Mouse (Mus musculus) stomach, embryonic 16.5 days (tissue): ENCODE data around the gene Mcm2. TPM values are rescaled to one million over a fixed set of nuclear protein-coding genes. Genes with fewer than 3 reads are reported as not detected.

Experiments used
- ATAC-seq: fragments of 200-750 bp; cut with Nextera tagmentation; 2 replicates; pipeline ENCODE4 v1.8.0; 2017; ENCODE audit warnings: moderate number of reproducible peaks, moderate TSS enrichment; ENCODE audit not compliant: insufficient read depth, low FRiP score
- H3K27ac ChIP-seq: fragments of 300-500 bp; sonication (generic); 2 replicates; pipeline ENCODE4 v1.5.1; 2014; ENCODE audit warnings: low read length
- H3K27me3 ChIP-seq: fragments of 300-500 bp; sonication (generic); 2 replicates; pipeline ENCODE4 v1.6.1; 2014; ENCODE audit warnings: low read length, control low read depth, mixed read lengths; ENCODE audit not compliant: control insufficient read depth, insufficient read depth
- H3K36me3 ChIP-seq: fragments of 300-500 bp; sonication (generic); 2 replicates; pipeline ENCODE4 v1.6.1; 2014; ENCODE audit warnings: low read length; ENCODE audit not compliant: control insufficient read depth, insufficient read depth
- H3K4me1 ChIP-seq: fragments of 300-500 bp; sonication (generic); 2 replicates; pipeline ENCODE4 v1.6.1; 2014; ENCODE audit warnings: low read length, control low read depth, mixed read lengths; ENCODE audit not compliant: control insufficient read depth, insufficient read depth
- H3K4me2 ChIP-seq: fragments of 300-500 bp; sonication (generic); 2 replicates; pipeline ENCODE4 v1.6.1; 2014; ENCODE audit warnings: low read depth, low read length, mixed read lengths
- H3K4me3 ChIP-seq: fragments of 300-500 bp; sonication (generic); replicated peaks from 2 replicates; pipeline ENCODE4 v1.5.1; 2014; ENCODE audit warnings: mild to moderate bottlenecking, low read length
- H3K9ac ChIP-seq: fragments of 300-500 bp; sonication (generic); 2 replicates; pipeline ENCODE4 v1.6.1; 2014; ENCODE audit warnings: low read length
- H3K9me3 ChIP-seq: fragments of 300-500 bp; sonication (generic); replicated peaks from 2 replicates; pipeline ENCODE4 v1.6.1; 2016; ENCODE audit warnings: low read length, control low read depth; ENCODE audit not compliant: control insufficient read depth
- WGBS: fragments of 180-500 bp; shearing (Covaris S2); extraction: QIAGEN DNeasy Blood & Tissue Kit; methylation state at CpG from one replicate; pipeline ENCODE4 v1.1.7; 2014; 5-methylcytosine and 5-hydroxymethylcytosine counted together
- polyA plus RNA-seq: library from polyadenylated mRNA; unstranded; fragments of >200 nt; fragmentation: Nextera tagmentation; extraction: Ambion mirVana; gene quantifications from 2 replicates; pipeline ENCODE4 v1.2.1, GENCODE M21; 2015

Gene Mcm2
- polyA plus RNA-seq, 1 experiment from 2014 or later = 98.4 TPM

DNA sequence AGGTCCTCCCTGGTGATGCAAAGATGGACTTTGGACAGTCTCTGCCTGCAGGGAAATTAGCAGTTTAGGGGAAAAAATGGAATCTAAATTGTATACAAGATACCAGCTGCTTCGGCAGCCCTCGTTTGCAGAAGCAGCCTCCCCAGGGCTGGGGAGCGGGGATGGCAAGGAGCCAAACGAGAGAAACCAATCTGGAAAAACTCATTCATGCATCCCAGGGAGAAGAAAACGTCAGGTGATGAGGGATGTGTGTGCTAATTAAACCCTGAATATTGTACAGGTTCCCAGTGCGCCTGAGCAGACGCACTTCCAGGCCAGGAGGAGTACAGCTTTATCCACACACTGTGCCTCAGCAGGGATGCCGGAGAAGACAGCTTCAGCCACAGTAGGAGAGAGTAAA lies 27.0 kb downstream of the Mcm2 start:
- H3K27ac ChIP-seq = 0 out of 2 replicates have a peak overlapping the region, but pooled peaks have one; percentile 4
- H3K4me3 ChIP-seq = no peak overlapping the region
- ATAC-seq = no peak
- no peaks in the 10 kb centered on the region for H3K36me3 ChIP-seq
- 27% methylated on average over 8 of the region's 8 CpGs for WGBS
- no peaks in the 10 kb centered on the region for H3K9me3 ChIP-seq
- 0 out of 2 replicates have a peak, but pooled peaks cover 7% of the 10 kb centered on the region for H3K4me1 ChIP-seq
- H3K4me2 ChIP-seq = no peak overlapping the region
- no peak overlapping the region for H3K9ac ChIP-seq
- H3K27me3 ChIP-seq = 0 out of 2 replicates have a peak, but pooled peaks cover 4% of the 10 kb centered on the region

DNA sequence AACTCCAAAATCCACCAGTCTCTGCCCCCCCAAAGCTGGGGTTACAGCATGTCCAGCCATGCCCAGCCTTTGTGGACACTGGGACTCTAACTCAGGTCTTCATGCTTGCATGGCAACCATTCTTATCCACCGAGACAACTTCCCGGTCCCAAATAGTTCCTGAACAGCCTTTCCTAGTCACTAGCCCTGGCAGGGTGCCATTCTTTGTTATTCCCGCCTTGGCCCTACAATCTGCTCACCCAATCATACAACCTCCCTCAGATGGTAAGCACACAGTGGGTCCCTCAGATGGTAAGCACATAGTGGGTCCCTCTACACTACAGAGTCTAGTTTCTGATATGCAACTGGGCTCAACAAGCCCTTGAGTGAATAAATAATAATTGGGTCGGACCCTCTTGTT lies 28.0 kb downstream of the Mcm2 start:
- H3K9ac ChIP-seq = no peak overlapping the region
- no peaks in the 10 kb centered on the region for H3K36me3 ChIP-seq
- 71% methylated on average over 4 of the region's 4 CpGs for WGBS
- 0 out of 2 replicates have a peak, but pooled peaks cover 7% of the 10 kb centered on the region for H3K4me1 ChIP-seq
- H3K27ac ChIP-seq = no peak overlapping the region
- H3K27me3 ChIP-seq = 0 out of 2 replicates have a peak, but pooled peaks cover 4% of the 10 kb centered on the region
- no peak for ATAC-seq
- no peak overlapping the region for H3K4me3 ChIP-seq
- H3K4me2 ChIP-seq = no peak overlapping the region
- no peaks in the 10 kb centered on the region for H3K9me3 ChIP-seq

DNA sequence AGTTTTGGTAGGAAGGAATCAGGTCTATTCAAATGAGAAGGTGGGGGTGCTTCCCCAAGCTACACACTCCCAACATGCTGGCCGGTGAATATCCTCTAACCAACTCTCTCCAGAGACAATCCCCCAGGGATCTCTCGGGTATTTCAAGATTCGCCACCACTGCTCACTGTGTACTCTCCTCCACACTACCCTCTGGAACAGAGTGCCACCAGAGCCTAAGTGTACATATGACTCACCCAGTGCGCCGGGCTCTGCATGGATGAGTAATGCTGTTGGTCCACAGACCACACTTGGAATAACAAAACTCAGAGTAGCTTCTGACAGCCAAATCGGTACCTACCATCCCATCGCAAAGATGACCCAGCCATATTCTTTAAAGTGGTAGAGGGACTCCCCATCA lies 29.1 kb downstream of the Mcm2 start:
- H3K9me3 ChIP-seq = no peaks in the 10 kb centered on the region

DNA sequence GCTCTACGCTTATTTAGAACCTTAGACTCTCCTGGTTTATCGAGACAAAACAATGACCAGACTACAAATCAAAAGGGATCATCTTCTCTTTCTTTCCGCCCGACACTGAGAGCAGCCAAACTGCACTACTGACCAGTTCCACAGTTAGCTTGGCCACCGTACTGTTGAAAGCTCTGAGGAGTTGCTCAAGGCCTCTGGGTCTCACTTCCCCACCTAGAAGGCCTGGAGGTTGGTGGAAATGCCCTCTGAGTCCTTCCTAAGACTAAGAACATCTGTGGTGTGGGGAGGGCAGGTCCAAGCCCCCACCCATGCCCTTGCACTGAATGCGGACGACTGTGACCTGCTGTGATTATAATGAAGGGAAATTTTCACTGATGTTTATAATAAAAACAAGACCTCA lies 32.9 kb downstream of the Mcm2 start:
- Histone ChIP-seq H3K9ac (no peak overlapping the region), H3K4me3 (no peak overlapping the region), H3K36me3 (no peaks in the 10 kb centered on the region), H3K4me1 (no peaks in the 10 kb centered on the region), H3K27ac (no peak overlapping the region), H3K4me2 (no peak overlapping the region), H3K27me3 (no peaks in the 10 kb centered on the region), H3K9me3 (no peaks in the 10 kb centered on the region)
- WGBS = 84% methylated on average over 7 of the region's 7 CpGs
- ATAC-seq = no peak

More for the DNA sequence above, 29.1 kb downstream of the Mcm2 start:
- 0 out of 2 replicates have a peak, but pooled peaks cover 7% of the 10 kb centered on the region for H3K4me1 ChIP-seq
- ATAC-seq = peak; percentile 44; the same call in 1 of the 2 replicates
- WGBS = 73% methylated on average over 7 of the region's 7 CpGs
- H3K36me3 ChIP-seq = no peaks in the 10 kb centered on the region
- H3K4me3 ChIP-seq = no peak overlapping the region
- H3K27ac ChIP-seq = no peak overlapping the region
- no peak overlapping the region for H3K4me2 ChIP-seq
- no peak overlapping the region for H3K9ac ChIP-seq
- H3K27me3 ChIP-seq = 0 out of 2 replicates have a peak, but pooled peaks cover 2% of the 10 kb centered on the region

DNA sequence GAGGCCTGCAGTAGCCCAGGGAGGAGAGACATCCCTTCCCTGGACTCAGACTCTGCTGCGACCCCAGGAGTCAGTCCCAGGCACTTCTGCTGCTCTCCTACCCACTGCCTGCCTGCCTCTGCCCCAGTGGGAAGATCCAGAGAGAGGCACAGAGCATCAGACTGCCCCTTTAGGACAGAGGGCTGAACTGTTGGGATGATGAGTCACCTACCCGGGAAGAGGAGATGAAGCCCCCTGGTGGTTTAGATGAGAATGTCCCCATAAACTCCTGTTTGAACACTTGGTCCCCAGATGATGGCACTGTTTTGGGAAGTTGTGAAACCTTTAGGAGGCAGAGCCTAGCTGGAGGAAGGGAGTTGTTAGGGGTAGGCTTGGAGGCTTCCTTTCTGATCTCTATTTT lies 37.7 kb downstream of the Mcm2 start:
- WGBS = 21% methylated on average over 2 of the region's 2 CpGs

DNA sequence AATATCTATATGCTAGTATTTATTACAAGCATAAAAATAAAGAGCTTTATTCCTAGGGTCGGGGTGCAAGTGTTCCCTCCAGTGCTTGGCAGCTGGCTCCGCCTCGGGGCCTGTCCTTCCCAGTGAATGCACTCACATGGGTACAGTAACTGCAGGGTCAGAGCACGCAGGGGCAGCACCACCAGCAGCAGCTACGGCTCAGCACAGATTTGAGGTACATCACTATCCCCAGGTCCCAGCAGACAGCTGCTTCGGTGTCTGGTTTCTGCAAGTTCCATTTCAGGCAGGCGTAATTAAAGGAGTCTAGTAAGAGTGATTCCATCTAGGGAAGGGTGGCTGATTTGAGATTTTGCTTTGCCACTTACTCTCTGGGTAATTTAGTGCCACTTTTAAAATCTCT lies 40.2 kb downstream of the Mcm2 start:
- Histone ChIP-seq H3K4me2 (no peak overlapping the region), H3K9me3 (no peaks in the 10 kb centered on the region), H3K27me3 (no peaks in the 10 kb centered on the region), H3K4me1 (no peaks in the 10 kb centered on the region), H3K4me3 (no peak overlapping the region), H3K27ac (no peak overlapping the region), H3K9ac (no peak overlapping the region), H3K36me3 (no peaks in the 10 kb centered on the region)
- no peak for ATAC-seq
- 66% methylated on average over 7 of the region's 7 CpGs for WGBS

More for the DNA sequence above, 37.7 kb downstream of the Mcm2 start:
- Histone ChIP-seq H3K27me3 (no peaks in the 10 kb centered on the region), H3K9ac (no peak overlapping the region), H3K4me3 (no peak overlapping the region), H3K4me2 (no peak overlapping the region), H3K36me3 (no peaks in the 10 kb centered on the region), H3K27ac (no peak overlapping the region), H3K4me1 (no peaks in the 10 kb centered on the region), H3K9me3 (no peaks in the 10 kb centered on the region)
- ATAC-seq = no peak

DNA sequence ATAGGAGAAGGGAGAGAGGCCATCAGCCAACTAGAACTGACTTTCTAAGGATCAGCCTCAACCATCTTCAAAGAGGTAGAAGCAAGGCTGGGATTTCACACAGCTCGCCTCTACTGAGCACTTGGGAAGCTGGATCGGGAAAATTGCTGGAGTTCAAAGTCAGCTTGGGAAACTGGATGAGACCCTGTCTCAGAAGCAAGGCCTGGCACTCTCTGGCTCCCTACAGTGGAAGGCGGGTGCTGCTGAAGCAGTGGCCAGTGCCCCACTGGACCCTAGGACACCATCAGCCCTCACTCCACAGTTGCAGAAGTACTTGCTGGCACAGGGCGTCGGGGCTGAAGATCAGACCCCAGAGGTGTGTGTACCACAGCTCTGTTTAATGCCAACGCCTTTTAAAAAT lies 40.8 kb downstream of the Mcm2 start:
- H3K9ac ChIP-seq = no peak overlapping the region
- no peaks in the 10 kb centered on the region for H3K9me3 ChIP-seq
- no peaks in the 10 kb centered on the region for H3K4me1 ChIP-seq
- no peak overlapping the region for H3K4me3 ChIP-seq
- H3K4me2 ChIP-seq = no peak overlapping the region
- H3K27me3 ChIP-seq = no peaks in the 10 kb centered on the region
- WGBS = 86% methylated on average over 6 of the region's 6 CpGs
- H3K36me3 ChIP-seq = no peaks in the 10 kb centered on the region
- ATAC-seq = no peak
- no peak overlapping the region for H3K27ac ChIP-seq

DNA sequence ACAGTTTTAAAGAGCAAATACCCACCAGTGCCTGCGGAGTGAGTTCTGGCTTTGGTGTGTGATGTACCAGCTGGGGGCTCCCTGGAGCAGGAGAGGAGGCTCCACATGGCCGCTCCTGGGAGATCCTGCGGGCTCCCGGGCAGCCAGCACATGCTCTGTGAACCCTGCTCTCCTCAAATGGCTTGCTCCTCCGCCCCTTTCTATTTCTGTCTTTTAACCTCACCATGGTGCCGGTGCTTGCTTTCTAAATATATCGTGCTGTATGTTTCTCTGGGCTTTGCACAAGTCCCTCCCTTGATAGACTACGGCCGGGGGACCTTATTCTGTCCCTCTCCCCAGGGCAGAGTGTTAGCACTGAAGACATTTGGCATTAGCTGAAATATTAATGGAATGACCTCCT lies 41.3 kb downstream of the Mcm2 start:
- no peak overlapping the region for H3K27ac ChIP-seq
- WGBS = 30% methylated on average over 9 of the region's 9 CpGs
- no peak overlapping the region for H3K4me2 ChIP-seq
- peak; percentile 72 for ATAC-seq
- H3K4me3 ChIP-seq = no peak overlapping the region
- no peaks in the 10 kb centered on the region for H3K27me3 ChIP-seq
- no peaks in the 10 kb centered on the region for H3K9me3 ChIP-seq
- H3K9ac ChIP-seq = 0 out of 2 replicates have a peak overlapping the region, but pooled peaks have one; percentile 21
- H3K36me3 ChIP-seq = no peaks in the 10 kb centered on the region
- H3K4me1 ChIP-seq = no peaks in the 10 kb centered on the region

DNA sequence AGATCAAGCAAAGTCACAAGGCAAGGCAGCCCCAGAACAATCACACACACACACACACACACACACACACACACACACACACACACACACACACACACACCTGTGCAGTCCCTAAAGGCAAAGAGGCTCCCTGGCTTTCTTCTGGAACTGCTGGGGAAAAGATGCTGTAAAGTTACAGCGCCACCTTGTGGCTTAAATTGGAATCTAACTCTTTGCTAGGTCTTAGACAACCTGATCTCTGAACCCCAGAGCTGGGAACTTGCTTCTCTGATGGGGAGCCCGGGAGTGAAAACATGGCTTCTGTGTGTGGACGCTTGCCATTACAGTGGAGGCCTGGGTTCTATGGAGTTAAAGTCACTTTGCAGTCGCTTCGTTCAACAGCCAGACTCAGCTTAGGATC lies 42.9 kb downstream of the Mcm2 start:
- no peaks in the 10 kb centered on the region for H3K36me3 ChIP-seq
- no peaks in the 10 kb centered on the region for H3K27me3 ChIP-seq
- H3K4me3 ChIP-seq = no peak overlapping the region
- ATAC-seq = no peak
- no peak overlapping the region for H3K27ac ChIP-seq
- no peak overlapping the region for H3K4me2 ChIP-seq
- H3K4me1 ChIP-seq = no peaks in the 10 kb centered on the region
- no peak overlapping the region for H3K9ac ChIP-seq
- WGBS = 18% methylated on average over 5 of the region's 5 CpGs
- H3K9me3 ChIP-seq = no peaks in the 10 kb centered on the region
